Mouse (Mus musculus) lung, adult 2 months (tissue): ENCODE results near the gene Plg.

ENCODE experiments used
- CTCF ChIP-seq: fragments of 200-500 bp; IDR thresholded peaks from 2 replicates; pipeline ENCODE4 v1.5.1; 2011; ENCODE audit warnings: mild to moderate bottlenecking, low read length, control low read depth; ENCODE audit not compliant: insufficient read depth
- POLR2A ChIP-seq: fragments of 200-500 bp; IDR thresholded peaks from 2 replicates; pipeline ENCODE4 v1.6.1; 2011; ENCODE audit warnings: low read depth, mild to moderate bottlenecking, control low read depth, low read length, borderline replicate concordance; ENCODE audit errors: extremely low read depth

GRCm38 (mm10) chr17:12466501-12467000 lies 88.1 kb downstream of the Plg start:
- TF ChIP-seq CTCF = no peak
- TF ChIP-seq POLR2A = no peak
